Mouse (Mus musculus): ENCODE data around the gene Gm10031.
A peak's percentile ranks its signal among the peaks of the same experiment; 100 is the strongest.

Gm10031 gene

GRCm38 (mm10) chr1:156558024-156558930, 34.5 kb downstream of the Gm10031 start, which contains the start of gene Abl2:
Gene Abl2 (plus strand): TSS chr1:156558786.
- peak; percentile 96 for DNase-seq

GRCm38 (mm10) chr1:156558950-156559640, 35.3 kb downstream of the Gm10031 start:
- peak; percentile 69 for DNase-seq

GRCm38 (mm10) chr1:156559641-156560020, 35.8 kb downstream of the Gm10031 start:
- no peak for DNase-seq

GRCm38 (mm10) chr1:156560500-156560899, 36.7 kb downstream of the Gm10031 start:
- DNase-seq = no peak

- no peak for DNase-seq
Measured at GRCm38 (mm10) chr1:156565328-156565727, 41.5 kb downstream of the Gm10031 start.

- peak; percentile 23 for DNase-seq
Measured at GRCm38 (mm10) chr1:156566132-156566531, 42.3 kb downstream of the Gm10031 start.

GRCm38 (mm10) chr1:156569615-156570014, 45.8 kb downstream of the Gm10031 start:
- no peak for DNase-seq

GRCm38 (mm10) chr1:156572952-156573351, 49.1 kb downstream of the Gm10031 start:
- no peak for DNase-seq
